Mouse (Mus musculus) B cell, adult 67 days (primary cell): ENCODE results near the gene Zfp26. TPM values are rescaled to one million over a fixed set of nuclear protein-coding genes. Genes with fewer than 3 reads are reported as not detected.

Source experiments
- total RNA-seq, 2 experiments: library from RNA; stranded (reverse); gene quantifications; 4 replicates each; pipeline ENCODE4 v1.2.4; 2023

Zfp26 gene
- total RNA-seq, result 10 to 100 TPM; 44.4 to 50.1 TPM

DNA sequence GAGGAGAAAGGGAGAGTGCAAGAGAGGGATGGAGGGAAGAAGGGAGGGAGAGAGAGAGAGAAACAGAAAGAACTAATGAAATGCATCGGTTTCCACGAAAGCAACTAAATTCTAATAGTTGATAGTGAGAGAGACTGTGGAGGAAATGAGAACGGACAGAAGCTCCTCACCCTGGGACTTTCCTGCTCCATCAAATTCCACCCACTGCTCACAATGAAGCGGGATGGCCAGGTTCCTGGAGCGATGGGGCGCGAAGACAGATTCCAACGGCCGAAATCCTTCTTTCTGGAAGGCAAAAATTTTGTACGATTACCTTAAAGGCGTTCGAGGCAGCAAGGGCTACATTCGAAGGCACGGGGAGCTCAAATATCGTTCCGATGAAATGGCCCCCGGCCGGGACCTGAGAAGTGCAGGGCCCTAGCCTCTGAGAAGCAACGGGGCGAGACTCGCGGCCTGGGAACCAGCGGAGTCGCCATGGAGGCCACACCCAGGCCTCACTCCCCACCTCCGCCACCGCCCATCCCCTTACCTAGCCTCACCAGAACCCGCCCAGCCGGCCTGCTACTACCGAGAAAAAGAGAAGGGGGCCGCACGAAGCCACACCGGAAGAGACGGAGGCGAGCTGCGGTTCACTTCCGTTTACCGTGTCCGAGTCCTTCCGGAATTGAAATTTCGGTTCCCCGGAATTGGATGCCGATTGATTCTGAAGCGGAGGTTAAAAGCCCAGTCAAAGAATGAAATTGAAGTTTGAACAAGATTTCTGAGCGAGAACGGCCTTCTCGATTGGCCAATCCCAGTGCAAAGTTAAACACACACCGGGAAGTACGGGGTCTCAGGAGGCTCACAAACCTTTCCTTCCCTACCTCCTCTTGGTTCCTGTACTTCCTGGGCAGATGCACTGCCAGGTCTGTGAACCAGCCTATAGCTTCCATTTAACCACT lies at the start of gene Zfp26:
Gene Zfp26, minus strand, starts transcription at position 786 of the 941 bp plus-strand sequence.

DNA sequence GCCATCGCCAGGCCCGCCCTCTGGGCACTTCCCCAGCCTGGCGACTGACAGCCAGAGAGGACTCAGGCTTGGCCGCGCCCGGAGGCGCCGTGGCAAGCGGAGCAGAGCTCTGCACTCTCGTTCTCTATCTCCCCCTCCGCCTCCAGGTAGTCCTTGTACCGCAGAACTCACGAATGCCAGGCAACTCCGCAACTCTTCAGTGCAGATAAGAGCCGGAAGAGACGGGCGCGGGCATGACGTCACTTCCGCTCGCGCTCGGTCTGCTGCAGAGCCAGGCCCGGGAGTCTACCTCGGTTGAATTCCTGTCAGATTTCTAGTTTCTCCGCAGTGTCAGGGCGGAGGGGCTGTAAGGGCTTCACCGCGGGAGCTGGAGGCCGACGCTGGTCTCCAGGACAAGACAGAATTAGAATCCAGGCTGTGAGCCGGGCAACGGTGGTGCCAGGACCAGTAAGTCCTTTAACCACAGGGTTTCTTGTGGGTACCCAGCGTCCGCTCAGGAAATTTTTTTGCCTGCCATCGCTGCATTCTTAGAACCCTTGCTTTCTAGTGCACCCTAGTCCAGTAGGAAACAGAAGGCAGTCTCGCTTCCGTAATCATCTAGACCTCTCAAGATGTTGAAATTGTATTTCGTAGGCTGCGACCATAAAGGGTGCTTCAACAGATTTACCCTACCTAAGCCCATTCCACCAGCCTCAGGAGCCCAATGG lies 32.7 kb upstream of the Zfp26 start, which contains the start of gene Zfp426:
Gene Zfp426, minus strand, starts transcription at position 220 of the 707 bp plus-strand sequence.

DNA sequence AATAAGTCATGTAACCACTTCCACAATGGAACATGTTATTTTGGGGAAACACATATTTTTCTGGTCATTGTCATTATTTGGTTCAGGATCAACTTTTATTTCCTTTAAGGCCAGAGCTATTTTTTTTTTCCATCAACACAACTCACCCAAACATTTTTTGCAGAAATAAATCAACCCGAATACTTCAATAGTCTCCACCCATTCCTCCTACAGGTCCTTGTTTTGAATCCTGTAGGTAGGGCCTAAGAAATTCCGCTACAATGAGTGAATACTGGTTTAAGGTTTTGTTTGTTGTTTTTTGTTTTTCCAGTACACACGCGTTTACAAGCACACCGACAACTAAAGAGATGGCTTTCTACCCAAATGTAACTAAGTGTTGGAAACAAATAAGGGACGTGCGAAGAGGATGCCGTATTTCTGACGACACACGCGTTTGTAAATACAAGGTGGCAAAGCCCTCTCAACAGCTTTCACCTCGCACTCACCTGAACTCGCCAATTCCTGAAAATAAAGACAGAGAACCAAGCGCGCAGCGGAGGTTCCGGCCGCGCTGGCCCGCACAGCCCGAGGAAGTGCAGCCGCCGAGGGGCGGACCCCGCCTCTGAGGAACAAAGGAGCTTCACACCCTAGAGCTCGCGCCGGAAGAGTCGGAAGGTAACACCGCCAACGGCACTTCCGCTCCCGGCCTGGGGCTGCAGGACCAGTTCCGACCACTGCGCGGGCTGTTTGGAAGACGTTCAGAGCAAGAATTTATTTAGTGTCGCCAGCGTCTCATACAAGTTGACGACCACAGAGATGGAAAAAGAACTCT lies 75.2 kb downstream of the Zfp26 start, which contains the start of gene Zfp560:
Gene Zfp560, minus strand, starts transcription at position 646 of the 811 bp plus-strand sequence.

Other genes with a start within 250 kb of the Zfp26 start
- not detected for gene Olfr871, start 248.0 kb downstream of the Zfp26 start, total RNA-seq
- gene Olfr872, start 223.0 kb downstream of the Zfp26 start, total RNA-seq, result not detected
- gene Olfr39, start 177.8 kb downstream of the Zfp26 start, total RNA-seq, result not detected
- gene Olfr873, start 161.6 kb downstream of the Zfp26 start, total RNA-seq, result not detected
- not detected for gene Olfr18, start 124.1 kb downstream of the Zfp26 start, total RNA-seq
- 10 to 100 TPM in 1 of 2 experiments, 1 to 10 TPM in 1; 7.3 to 10.5 TPM for gene Zfp560, start 75.0 kb downstream of the Zfp26 start, total RNA-seq
- 10 to 100 TPM; 23.0 TPM for gene Zfp426, start 32.6 kb upstream of the Zfp26 start, total RNA-seq
- 10 to 100 TPM; 39.8 to 42.2 TPM for gene Zfp266, start 61.3 kb upstream of the Zfp26 start, total RNA-seq
- 1 to 10 TPM; 8.9 to 9.1 TPM for gene Zfp846, start 121.1 kb upstream of the Zfp26 start, total RNA-seq
- 100 to 1,000 TPM; 357 to 362 TPM for gene Ubl5, start 182.7 kb upstream of the Zfp26 start, total RNA-seq
- gene Fbxl12, start 184.6 kb upstream of the Zfp26 start, total RNA-seq, result 10 to 100 TPM; 87.5 to 95.9 TPM
- gene Pin1, start 191.9 kb upstream of the Zfp26 start, total RNA-seq, result 10 to 100 TPM; 18.0 to 18.3 TPM